Mouse (Mus musculus): ENCODE data around the gene Ccdc134. TPM values are rescaled to one million over a fixed set of nuclear protein-coding genes. Genes with fewer than 3 reads are reported as not detected.
A peak's percentile ranks its signal among the peaks of the same experiment; 100 is the strongest.

Gene Ccdc134
- polyA plus RNA-seq, 1 experiment from 2014 or later: 19.0 TPM

DNA sequence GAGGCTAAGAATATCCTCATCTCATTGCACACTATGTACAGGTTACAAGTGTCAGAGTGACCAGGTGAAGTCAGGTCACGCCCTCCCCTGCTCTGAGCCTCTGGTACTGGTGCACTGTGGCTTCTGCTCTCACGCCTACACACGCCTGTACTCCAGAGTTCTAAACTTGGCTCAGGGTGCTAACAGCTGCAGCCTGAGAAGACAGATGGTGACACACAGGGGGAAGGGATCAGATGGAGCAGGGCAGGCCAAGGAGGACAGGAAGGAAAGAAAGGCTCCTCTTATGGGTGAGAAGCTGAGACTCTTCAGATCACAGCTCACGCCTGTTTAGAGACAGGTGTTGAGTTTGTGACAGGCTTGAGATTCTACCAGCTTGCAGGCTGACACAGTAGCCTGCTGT, 7.7 kb downstream of the Ccdc134 start:
- H3K27me3 ChIP-seq: no peaks in the 10 kb centered on the region
- no peak overlapping the region for H3K27ac ChIP-seq
- H3K4me3 ChIP-seq (replicated peaks): no peak overlapping the region
- 90% methylated on average over 4 of the region's 4 CpGs for WGBS
- H3K9me3 ChIP-seq: no peaks in the 10 kb centered on the region
- H3K36me3 ChIP-seq (replicated peaks): peaks cover 22% of the 10 kb centered on the region
- no peak overlapping the region for H3K9ac ChIP-seq
- no peak overlapping the region for H3K4me2 ChIP-seq
- no peak for ATAC-seq (ENCODE audit: low FRiP score)
- H3K4me1 ChIP-seq: no peaks in the 10 kb centered on the region

GRCm38 (mm10) chr15:82138565-82138964, 10.8 kb downstream of the Ccdc134 start:
- H3K27me3 ChIP-seq: no peaks in the 10 kb centered on the region
- no peak overlapping the region for H3K4me3 ChIP-seq (replicated peaks)
- WGBS: 56% methylated on average over 4 of the region's 4 CpGs
- peaks cover 11% of the 10 kb centered on the region for H3K36me3 ChIP-seq (replicated peaks)
- no peak overlapping the region for H3K27ac ChIP-seq
- ATAC-seq (ENCODE audit: low FRiP score): 0 out of 2 replicates have a peak, but pooled peaks have one; percentile 53
- no peak overlapping the region for H3K4me2 ChIP-seq
- H3K9me3 ChIP-seq: no peaks in the 10 kb centered on the region
- H3K9ac ChIP-seq: no peak overlapping the region
- H3K4me1 ChIP-seq: no peaks in the 10 kb centered on the region

- Histone ChIP-seq H3K4me1 (peaks cover 5% of the 10 kb centered on the region), H3K27me3 (no peaks in the 10 kb centered on the region), H3K9me3 (no peaks in the 10 kb centered on the region), H3K27ac (no peak overlapping the region), H3K9ac (no peak overlapping the region), H3K36me3 (replicated peaks) (peaks cover 9% of the 10 kb centered on the region), H3K4me2 (no peak overlapping the region), H3K4me3 (replicated peaks) (no peak overlapping the region)
- 92% methylated on average over 8 of the region's 8 CpGs for WGBS
- ATAC-seq (ENCODE audit: low FRiP score): no peak
Measured at GRCm38 (mm10) chr15:82139196-82139595, 11.5 kb downstream of the Ccdc134 start.

DNA sequence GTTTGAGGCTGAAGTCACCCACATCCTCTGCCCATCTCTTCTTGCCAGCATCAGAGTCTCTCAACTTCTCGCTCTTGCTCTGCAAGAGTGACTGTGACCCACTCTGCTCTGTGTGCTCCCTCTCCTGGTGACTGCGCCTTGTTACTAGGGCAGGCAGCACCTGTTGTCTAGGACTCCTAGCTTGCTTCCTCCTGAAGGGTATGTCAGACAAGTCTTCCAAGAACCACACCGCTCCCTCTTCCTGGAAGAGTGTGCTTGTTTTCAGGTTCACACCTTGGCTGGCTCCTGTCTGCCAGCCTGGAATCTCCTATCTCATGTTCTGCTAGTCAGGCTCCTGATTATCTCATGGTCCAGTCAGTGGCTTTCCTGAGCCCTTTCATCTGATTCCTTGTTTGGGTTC, 12.6 kb downstream of the Ccdc134 start:
- peaks cover 9% of the 10 kb centered on the region for H3K36me3 ChIP-seq (replicated peaks)
- no peaks in the 10 kb centered on the region for H3K27me3 ChIP-seq
- no peak overlapping the region for H3K27ac ChIP-seq
- H3K4me3 ChIP-seq (replicated peaks): no peak overlapping the region
- peaks cover 17% of the 10 kb centered on the region for H3K4me1 ChIP-seq
- 86% methylated on average over 3 of the region's 3 CpGs for WGBS
- H3K4me2 ChIP-seq: no peak overlapping the region
- no peaks in the 10 kb centered on the region for H3K9me3 ChIP-seq
- no peak for ATAC-seq (ENCODE audit: low FRiP score)
- H3K9ac ChIP-seq: no peak overlapping the region

DNA sequence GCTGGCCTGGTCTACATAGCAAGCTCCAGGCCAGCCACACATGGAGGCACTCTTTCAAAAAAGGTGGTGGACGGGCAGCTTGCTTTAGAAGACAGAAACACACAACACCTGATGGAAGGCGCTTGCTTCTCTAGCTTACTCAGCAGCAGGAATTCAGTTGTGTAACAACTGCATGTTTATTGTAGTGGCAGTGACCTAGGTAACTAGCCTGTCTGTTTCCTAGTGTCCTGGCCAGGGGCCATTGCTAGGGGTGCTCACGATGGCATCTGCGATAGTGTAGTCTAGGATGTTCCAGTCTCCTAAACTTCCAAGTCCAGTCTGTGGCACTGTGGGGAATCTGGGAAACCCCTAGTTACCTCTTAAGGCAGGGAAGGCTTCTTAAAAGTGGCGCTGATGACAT, 16.4 kb downstream of the Ccdc134 start:
- no peak overlapping the region for H3K4me2 ChIP-seq
- H3K9ac ChIP-seq: no peak overlapping the region
- H3K4me3 ChIP-seq (replicated peaks): no peak overlapping the region
- WGBS: 88% methylated on average over 5 of the region's 5 CpGs
- H3K9me3 ChIP-seq: no peaks in the 10 kb centered on the region
- H3K36me3 ChIP-seq (replicated peaks): peaks cover 9% of the 10 kb centered on the region
- ATAC-seq (ENCODE audit: low FRiP score): no peak
- peak overlapping the region; percentile 67 for H3K27ac ChIP-seq
- peaks cover 39% of the 10 kb centered on the region for H3K4me1 ChIP-seq
- H3K27me3 ChIP-seq: no peaks in the 10 kb centered on the region

GRCm38 (mm10) chr15:82145408-82145807, 17.7 kb downstream of the Ccdc134 start:
- no peak for ATAC-seq (ENCODE audit: low FRiP score)
- Histone ChIP-seq H3K27me3 (no peaks in the 10 kb centered on the region), H3K4me1 (peaks cover 46% of the 10 kb centered on the region), H3K9ac (no peak overlapping the region), H3K27ac (peak overlapping the region; percentile 97), H3K4me3 (replicated peaks) (no peak overlapping the region), H3K36me3 (replicated peaks) (peaks cover 10% of the 10 kb centered on the region), H3K4me2 (no peak overlapping the region), H3K9me3 (no peaks in the 10 kb centered on the region)
- 42% methylated on average over 2 of the region's 2 CpGs for WGBS

DNA sequence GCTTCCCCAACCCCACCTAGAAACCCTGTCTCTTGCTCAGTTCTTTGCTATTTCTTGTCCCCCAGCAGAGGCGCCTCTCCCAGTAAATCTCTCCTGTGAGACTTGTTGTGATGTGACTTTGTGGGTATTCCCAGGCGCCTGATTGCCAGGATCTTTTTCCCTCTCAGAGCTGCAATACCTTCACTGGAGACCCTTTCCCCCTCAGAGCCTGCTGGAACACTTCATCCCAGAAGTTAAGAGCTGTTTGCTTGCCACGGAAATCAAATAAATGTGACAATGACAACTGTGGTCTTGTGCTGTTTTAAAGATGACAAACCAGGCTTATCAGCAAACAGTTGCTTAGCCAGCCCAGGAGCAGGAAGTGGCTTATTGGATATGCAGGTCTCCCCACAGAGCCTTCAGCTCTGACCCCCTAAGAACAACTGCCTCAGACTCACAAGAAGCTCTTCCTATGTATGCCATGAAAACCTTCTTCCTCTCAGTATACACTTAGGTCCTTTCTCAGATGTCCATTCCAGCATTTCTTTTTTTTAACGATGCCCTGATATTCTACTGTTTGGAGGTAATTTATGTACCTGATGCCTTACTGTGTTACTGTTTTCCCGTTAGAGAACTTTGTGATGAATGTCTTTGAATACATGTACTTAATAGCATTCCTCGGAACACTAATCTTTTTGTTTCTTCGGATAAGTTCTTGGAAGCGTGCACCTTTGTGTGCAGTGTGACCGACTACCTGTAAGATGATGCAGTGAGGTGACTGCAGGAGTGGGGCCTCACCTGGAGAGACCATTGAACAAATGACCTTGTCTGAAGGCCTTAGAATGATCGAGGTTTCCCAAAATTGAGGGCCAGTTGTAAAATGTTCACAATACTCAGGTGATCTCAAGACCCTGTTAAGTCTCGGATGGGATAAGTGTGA, 18.4 kb downstream of the Ccdc134 start:
- WGBS: 11% methylated on average over 11 of the region's 11 CpGs
- Histone ChIP-seq H3K9ac (peak overlapping the region; percentile 38; the same call in 1 of the 2 replicates), H3K27me3 (no peaks in the 10 kb centered on the region), H3K4me3 (replicated peaks) (peak overlapping the region; percentile 92), H3K27ac (peak overlapping the region; percentile 97), H3K36me3 (replicated peaks) (peaks cover 12% of the 10 kb centered on the region), H3K9me3 (no peaks in the 10 kb centered on the region), H3K4me1 (peaks cover 47% of the 10 kb centered on the region), H3K4me2 (peak overlapping the region; percentile 89)
- ATAC-seq (ENCODE audit: low FRiP score): no peak

DNA sequence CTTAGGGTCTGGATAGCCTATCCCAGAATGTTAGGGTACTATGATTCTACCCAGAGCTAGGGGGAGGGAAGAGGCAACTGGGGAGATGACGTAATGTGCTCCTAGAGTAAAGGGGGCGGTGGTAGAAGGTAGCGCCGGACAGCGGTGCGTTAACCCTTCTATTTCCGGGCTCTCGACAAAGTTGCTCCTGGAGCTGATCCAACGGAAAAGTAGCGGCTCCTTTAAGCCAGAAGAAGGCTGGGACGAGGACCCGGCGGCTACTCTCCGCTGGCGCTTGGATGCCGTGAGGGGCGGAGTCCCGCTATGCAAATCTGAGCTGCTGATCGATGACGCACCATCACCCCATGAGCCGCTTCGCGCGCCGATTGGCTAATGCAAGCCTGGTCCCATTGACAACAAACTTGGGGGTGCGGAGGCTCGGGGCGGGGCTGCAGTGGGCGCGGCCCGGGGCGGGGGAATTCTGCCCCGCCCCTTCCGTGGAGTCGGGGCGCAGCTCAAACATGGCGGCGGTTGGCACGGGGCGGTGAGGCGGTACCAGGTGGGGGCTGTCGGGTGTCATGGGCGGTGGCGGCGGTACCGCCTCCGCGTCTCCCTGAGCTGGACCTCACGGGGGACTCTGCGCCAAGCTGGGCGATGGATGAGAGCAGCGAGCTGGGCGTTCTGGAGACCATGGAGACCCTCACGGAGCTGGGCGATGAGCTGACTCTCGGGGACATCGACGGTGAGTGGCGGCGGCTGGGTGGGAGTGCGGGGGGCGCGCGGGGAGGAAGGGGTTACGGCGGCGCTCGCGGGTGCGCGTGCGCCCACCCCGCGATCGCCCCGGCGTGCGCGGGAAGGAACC, 19.3 kb downstream of the Ccdc134 start, which contains the start of gene Srebf2:
Srebf2 (plus strand) TSS at position 412 of the 841 bp plus-strand sequence.
- no peaks in the 10 kb centered on the region for H3K9me3 ChIP-seq
- peak within 1 kb of the TSS; percentile 94 for H3K9ac ChIP-seq
- H3K4me2 ChIP-seq: peak within 1 kb of the TSS; percentile 89
- peak within 1 kb of the TSS; percentile 92 for H3K4me3 ChIP-seq (replicated peaks)
- peaks cover 53% of the 10 kb centered on the region for H3K4me1 ChIP-seq
- under 1% methylated on average over 74 of the region's 79 CpGs for WGBS
- H3K27ac ChIP-seq: peak within 1 kb of the TSS; percentile 99
- peak; percentile 97 for ATAC-seq (ENCODE audit: low FRiP score)
- no peaks in the 10 kb centered on the region for H3K27me3 ChIP-seq
- peaks cover 13% of the 10 kb centered on the region; the same call in 1 of the 2 replicates for H3K36me3 ChIP-seq (replicated peaks)

DNA sequence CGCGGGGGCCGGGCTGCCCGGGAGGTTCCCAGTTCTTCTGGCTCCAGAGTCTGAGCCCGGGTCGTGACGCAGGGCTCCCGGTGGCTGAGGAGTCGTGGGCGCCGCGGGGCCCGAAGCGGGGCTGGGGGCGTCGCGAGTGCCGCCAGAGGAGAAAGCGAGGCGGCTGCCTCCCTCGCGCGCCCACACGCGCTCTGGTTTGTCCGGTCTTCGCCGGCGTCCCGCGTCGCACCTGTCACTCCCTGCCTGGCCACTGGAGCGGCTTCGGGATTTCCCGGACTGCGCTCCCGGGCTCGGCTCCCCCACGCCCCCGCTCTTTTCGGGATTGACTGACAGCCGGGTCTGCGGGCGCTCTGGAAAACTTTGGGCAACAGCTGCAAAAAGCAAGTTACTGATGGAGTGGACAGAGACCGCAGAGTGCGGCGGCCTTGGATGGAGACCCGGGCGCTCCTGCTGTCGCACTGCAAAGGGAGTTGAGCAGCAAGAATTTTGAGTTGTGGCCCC, 19.9 kb downstream of the Ccdc134 start:
- H3K36me3 ChIP-seq (replicated peaks): peaks cover 19% of the 10 kb centered on the region
- peak overlapping the region; percentile 94 for H3K9ac ChIP-seq
- H3K4me1 ChIP-seq: peaks cover 60% of the 10 kb centered on the region
- H3K27ac ChIP-seq: peak overlapping the region; percentile 99
- H3K27me3 ChIP-seq: no peaks in the 10 kb centered on the region
- under 1% methylated on average over 48 of the region's 50 CpGs for WGBS
- H3K9me3 ChIP-seq: no peaks in the 10 kb centered on the region
- ATAC-seq (ENCODE audit: low FRiP score): peak; percentile 13
- peak overlapping the region; percentile 89 for H3K4me2 ChIP-seq
- peak overlapping the region; percentile 92 for H3K4me3 ChIP-seq (replicated peaks)

GRCm38 (mm10) chr15:82148510-82148911, 20.8 kb downstream of the Ccdc134 start:
- WGBS: 18% methylated on average over 9 of the region's 9 CpGs
- Histone ChIP-seq H3K4me3 (replicated peaks) (peak overlapping the region; percentile 92), H3K36me3 (replicated peaks) (peaks cover 19% of the 10 kb centered on the region), H3K27me3 (no peaks in the 10 kb centered on the region), H3K27ac (peak overlapping the region; percentile 99), H3K4me1 (peaks cover 66% of the 10 kb centered on the region), H3K9ac (peak overlapping the region; percentile 94), H3K4me2 (peak overlapping the region; percentile 89), H3K9me3 (no peaks in the 10 kb centered on the region)
- no peak for ATAC-seq (ENCODE audit: low FRiP score)

DNA sequence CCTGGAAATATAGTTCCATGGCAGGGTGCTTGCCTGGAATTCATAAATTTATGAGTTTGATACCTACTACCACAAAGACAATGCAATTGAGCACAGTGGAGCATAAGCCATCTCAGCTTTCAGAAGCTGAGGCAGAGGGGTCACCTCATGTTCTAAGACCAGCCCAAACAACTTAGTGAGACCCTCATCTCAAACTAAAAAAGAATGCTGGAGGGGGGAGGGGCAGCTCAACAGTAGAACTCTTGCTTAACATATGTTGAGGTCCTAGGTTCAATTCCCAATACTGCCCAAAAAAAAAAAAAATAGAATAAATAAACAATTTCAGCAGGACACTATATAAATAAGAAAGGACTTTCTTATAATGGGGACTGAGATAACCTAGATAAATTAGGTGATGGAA, 22.3 kb downstream of the Ccdc134 start:
- H3K9ac ChIP-seq: no peak overlapping the region
- no peaks in the 10 kb centered on the region for H3K9me3 ChIP-seq
- H3K27me3 ChIP-seq: no peaks in the 10 kb centered on the region
- no peak overlapping the region for H3K27ac ChIP-seq
- H3K4me1 ChIP-seq: peaks cover 65% of the 10 kb centered on the region
- H3K4me3 ChIP-seq (replicated peaks): no peak overlapping the region
- no peak for ATAC-seq (ENCODE audit: low FRiP score)
- no peak overlapping the region for H3K4me2 ChIP-seq
- peaks cover 23% of the 10 kb centered on the region for H3K36me3 ChIP-seq (replicated peaks)

- no peak overlapping the region for H3K4me2 ChIP-seq
- no peak overlapping the region for H3K9ac ChIP-seq
- peaks cover 25% of the 10 kb centered on the region for H3K36me3 ChIP-seq (replicated peaks)
- peaks cover 55% of the 10 kb centered on the region for H3K4me1 ChIP-seq
- no peak overlapping the region for H3K4me3 ChIP-seq (replicated peaks)
- no peaks in the 10 kb centered on the region for H3K27me3 ChIP-seq
- 92% methylated on average over 4 of the region's 4 CpGs for WGBS
- no peak for ATAC-seq (ENCODE audit: low FRiP score)
- no peaks in the 10 kb centered on the region for H3K9me3 ChIP-seq
- H3K27ac ChIP-seq: no peak overlapping the region
Measured at GRCm38 (mm10) chr15:82151176-82151575, 23.5 kb downstream of the Ccdc134 start.
